Mouse (Mus musculus) gastrocnemius, postnatal 10 days (tissue): ENCODE data around the gene Gm21981. TPM values are rescaled to one million over a fixed set of nuclear protein-coding genes. Genes with fewer than 3 reads are reported as not detected.

Experiments used
- DNase-seq: peaks from one replicate; pipeline ENCODE4 v3.0.0; 2021; ENCODE audit warnings: mixed read lengths
- total RNA-seq, 2 experiments: library from RNA; stranded (reverse); gene quantifications; 2 replicates each; pipeline ENCODE4 v1.2.3; 2021

Gene Gm21981
- total RNA-seq, 2 experiments from 2014 or later = 0.68 to 0.88 TPM

GRCm38 (mm10) chr17:47703556-47703955 is 9.3 kb upstream of the Gm21981 start:
- no peak for DNase-seq

- no peak for DNase-seq
These were observed 8.5 kb upstream of the Gm21981 start for GRCm38 (mm10) chr17:47702548-47703345.

- DNase-seq = no peak
These were observed 7.5 kb upstream of the Gm21981 start for GRCm38 (mm10) chr17:47701793-47702192.

- no peak for DNase-seq
These were observed 4.8 kb upstream of the Gm21981 start for GRCm38 (mm10) chr17:47699055-47699454.

GRCm38 (mm10) chr17:47698156-47698555 is 3.9 kb upstream of the Gm21981 start:
- no peak for DNase-seq

- DNase-seq = no peak
These were observed 1.1 kb upstream of the Gm21981 start for GRCm38 (mm10) chr17:47695337-47695710.

GRCm38 (mm10) chr17:47694503-47695336 is 465 bp upstream of the Gm21981 start, which contains the start of gene Prickle4:
Prickle4 (minus strand) TSS chr17:47694736.
- DNase-seq = peak; percentile 99

GRCm38 (mm10) chr17:47693671-47694441 is 399 bp downstream of the Gm21981 start:
- no peak for DNase-seq

- no peak for DNase-seq
These were observed 2.6 kb downstream of the Gm21981 start for GRCm38 (mm10) chr17:47691650-47692049.

- DNase-seq = no peak
These were observed 4.4 kb downstream of the Gm21981 start for GRCm38 (mm10) chr17:47689894-47690293.

- DNase-seq = peak; percentile 72
These were observed 5.4 kb downstream of the Gm21981 start, which contains the start of gene Frs3 for GRCm38 (mm10) chr17:47688608-47689575. Frs3 (plus strand) TSS chr17:47689030.

GRCm38 (mm10) chr17:47688344-47688607 is 6.0 kb downstream of the Gm21981 start, which contains the start of gene Tomm6:
Tomm6 (minus strand) TSS chr17:47688386.
- DNase-seq = no peak

GRCm38 (mm10) chr17:47687409-47688343 is 6.6 kb downstream of the Gm21981 start:
- peak; percentile 93 for DNase-seq

GRCm38 (mm10) chr17:47682836-47683235 is 11.4 kb downstream of the Gm21981 start:
- DNase-seq = no peak

- no peak for DNase-seq
These were observed 15.6 kb downstream of the Gm21981 start for GRCm38 (mm10) chr17:47678702-47679101.

GRCm38 (mm10) chr17:47678238-47678637 is 16.0 kb downstream of the Gm21981 start:
- no peak for DNase-seq

- DNase-seq = peak; percentile 74
These were observed 17.7 kb downstream of the Gm21981 start for GRCm38 (mm10) chr17:47676581-47676980.

GRCm38 (mm10) chr17:47672311-47673111 is 21.7 kb downstream of the Gm21981 start:
- peak; percentile 74 for DNase-seq

GRCm38 (mm10) chr17:47671988-47672310 is 22.3 kb downstream of the Gm21981 start:
- DNase-seq = no peak
